Mouse (Mus musculus) spleen, postnatal 36 days (tissue): ENCODE data around the gene Tmem210.

Experiments used
- DNase-seq, 2 experiments: peaks; one replicate each; pipeline ENCODE4 v3.0.0; 2022; ENCODE audit warnings: low spot score in 2 of 2, mixed read lengths in 1 of 2

The Tmem210 gene

DNA sequence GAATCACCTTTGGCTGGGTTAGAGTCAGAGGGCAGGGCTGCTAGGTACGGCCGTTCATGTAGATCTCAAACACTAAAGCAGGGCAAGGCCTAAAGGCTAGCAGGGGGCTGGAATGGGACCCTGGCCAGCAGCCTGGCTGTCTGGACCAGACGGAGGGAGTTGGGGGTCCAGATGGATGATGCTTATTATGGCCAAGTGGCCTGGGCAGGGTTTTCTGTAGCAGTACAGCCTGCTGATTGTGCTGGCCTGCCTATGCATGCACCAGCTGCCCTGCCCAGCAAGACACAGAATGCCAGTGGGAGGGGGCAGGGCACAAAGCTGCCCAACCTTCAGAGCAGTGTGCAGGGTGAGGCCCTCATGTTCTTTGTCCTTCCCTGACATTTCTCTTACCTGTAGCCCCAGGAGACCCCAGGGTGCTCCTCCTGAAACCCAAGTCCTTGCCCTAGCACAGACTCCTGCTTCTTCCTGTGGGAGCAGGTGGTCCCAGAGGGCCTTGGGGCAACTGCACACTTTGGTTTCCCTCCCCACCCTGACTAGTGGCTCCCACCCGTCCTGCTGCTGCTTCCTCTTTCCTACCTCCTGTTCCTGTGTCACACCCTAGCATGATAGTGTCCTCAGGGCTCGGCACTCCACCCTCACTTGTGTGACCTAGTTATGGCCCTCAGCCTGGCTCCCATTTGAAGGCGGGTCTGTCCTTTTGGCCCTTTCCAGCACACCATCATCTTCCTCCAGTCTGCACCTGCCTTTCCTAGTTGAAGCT lies 21.9 kb upstream of the Tmem210 start:
- peak in 1 of 2 experiments; percentile 29 for DNase-seq

DNA sequence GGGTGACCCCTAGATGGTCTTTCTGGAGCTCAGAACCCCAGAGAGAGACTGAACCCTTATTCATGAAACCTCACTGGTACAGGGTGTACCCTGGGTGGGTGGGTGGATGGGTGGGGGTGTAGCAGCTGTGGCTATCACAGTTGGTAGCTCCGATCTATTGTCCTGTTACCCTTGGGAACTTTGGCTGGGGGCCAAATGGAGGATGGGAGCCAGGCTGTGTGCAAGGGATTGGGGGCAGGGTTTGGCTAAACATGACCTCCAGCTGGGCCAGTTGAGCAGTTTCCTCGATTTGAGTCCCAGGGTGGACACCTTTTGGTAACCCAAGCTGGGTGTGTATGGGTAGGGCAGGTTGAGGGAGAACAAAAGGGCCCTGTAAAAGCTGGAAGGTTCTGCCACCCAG lies 21.2 kb upstream of the Tmem210 start:
- no peak for DNase-seq

DNA sequence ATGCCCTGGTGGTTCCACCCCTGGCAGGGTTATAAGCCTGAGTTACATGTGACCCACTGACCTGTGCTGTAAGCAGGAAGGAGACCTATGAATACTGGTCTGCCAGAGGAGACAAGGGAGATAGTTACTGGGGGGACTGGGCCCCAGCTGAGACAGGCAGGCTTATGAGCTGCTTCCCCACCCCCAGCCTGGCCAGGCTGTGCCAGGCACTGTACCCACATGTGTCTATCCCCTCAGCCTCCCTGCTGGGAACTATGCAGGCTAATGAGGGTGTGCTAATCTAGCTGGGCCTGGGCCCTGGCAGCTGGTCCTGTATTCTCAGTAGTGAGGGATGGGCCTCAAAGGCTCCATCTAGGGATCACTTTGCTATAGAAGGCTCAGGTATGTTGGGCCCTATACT lies 20.7 kb upstream of the Tmem210 start:
- no peak for DNase-seq

DNA sequence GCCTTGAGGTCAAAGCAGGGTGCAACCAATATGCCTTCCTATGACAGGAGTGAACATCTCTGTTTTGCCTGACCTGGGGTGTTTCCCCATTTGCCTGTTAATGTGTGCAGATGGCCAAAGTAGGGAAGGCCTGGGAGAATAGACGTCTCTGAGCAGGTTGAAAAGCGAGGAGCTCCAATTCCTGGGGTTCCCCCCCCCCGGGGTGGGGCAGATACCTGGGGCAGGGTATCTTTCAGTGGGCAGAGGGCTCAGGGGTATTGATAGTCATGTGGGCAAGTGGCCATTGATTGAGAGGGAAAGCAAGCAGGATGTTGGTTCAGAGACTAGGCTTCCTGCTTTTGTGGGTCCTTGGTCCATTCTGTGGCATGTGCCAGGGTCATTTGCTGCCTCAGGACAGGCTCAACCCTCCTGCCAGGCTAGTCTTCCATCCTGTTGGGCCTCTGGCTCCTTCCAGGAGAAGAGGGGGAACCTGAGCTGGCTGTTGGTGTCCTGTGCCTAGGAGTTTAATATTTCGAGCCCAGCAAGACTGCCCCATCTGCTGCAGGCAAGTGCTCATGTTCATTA lies 20.1 kb upstream of the Tmem210 start:
- no peak for DNase-seq

DNA sequence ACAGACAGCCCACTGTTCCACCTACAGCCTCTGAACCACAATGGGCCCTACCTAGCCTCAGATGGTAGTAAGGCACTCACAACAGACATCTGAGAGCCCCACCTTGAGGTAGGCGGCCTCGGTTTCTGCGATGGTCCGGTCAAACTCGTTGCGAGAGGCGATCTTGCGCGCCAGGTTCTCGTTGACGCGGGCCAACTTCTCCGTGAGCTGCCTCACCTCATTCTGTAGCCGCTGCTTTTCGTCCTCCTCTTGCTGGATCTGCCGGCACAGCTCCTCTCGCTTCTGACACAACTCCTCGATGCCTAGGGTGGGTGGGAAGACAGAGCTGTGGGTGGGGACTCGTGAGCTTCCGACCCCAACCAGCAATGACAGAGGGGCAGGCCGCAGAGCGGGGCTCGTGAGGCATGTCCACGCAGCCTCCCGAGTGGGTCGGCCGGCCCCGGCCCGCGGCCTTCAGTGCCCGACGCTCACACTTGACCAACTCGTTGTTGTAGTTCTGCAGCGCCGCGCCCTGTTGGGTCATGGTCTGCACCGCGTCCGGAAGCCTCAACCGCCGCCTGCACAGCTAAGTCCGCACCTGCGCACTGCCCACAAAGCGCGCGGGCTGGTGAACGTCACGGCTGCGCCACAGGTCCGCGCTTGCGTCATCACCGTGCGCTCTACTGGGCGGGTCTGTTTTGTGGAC lies 16.0 kb upstream of the Tmem210 start, which contains the start of the genes Ssna1 and Anapc2:
Gene Ssna1 (minus strand): TSS at position 612 of the 685 bp plus-strand sequence.
Gene Anapc2 (plus strand): TSS at position 652 of the 685 bp plus-strand sequence.
- DNase-seq: peak; percentile 96 to 98

DNA sequence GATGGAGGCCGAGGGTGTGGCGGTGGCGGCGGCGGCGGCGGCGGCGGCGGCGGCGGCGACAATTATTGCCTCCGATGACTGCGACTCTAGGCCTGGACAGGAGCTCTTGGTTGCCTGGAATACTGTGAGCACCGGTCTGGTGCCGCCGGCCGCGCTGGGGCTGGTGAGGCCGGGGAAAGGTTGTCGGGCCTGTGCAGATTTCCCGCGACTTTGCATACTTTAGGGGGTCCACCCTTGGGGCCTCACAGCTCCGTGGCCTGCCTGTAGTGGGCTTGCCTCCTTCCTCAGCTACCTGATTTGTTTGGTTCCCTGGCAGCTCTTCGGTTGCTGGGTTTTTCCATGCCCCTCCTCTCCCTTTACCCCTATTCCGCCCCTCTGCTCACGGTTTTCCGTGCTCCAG lies 15.4 kb upstream of the Tmem210 start:
- DNase-seq: no peak

DNA sequence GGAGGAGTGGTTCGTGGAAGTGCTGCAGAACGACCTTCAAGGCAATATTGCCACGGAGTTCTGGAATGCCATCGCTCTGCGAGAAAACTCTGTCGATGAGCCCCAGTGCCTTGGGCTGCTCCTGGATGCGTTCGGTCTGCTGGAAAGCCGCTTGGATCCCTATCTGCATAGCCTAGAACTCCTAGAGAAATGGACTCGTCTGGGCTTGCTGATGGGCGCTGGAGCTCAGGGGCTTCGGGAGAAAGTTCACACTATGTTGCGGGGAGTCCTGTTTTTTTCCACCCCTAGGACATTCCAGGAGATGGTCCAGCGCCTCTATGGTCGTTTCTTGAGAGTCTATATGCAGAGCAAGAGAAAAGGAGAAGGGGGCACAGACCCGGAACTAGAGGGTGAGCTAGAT lies 14.9 kb upstream of the Tmem210 start:
- DNase-seq: no peak

DNA sequence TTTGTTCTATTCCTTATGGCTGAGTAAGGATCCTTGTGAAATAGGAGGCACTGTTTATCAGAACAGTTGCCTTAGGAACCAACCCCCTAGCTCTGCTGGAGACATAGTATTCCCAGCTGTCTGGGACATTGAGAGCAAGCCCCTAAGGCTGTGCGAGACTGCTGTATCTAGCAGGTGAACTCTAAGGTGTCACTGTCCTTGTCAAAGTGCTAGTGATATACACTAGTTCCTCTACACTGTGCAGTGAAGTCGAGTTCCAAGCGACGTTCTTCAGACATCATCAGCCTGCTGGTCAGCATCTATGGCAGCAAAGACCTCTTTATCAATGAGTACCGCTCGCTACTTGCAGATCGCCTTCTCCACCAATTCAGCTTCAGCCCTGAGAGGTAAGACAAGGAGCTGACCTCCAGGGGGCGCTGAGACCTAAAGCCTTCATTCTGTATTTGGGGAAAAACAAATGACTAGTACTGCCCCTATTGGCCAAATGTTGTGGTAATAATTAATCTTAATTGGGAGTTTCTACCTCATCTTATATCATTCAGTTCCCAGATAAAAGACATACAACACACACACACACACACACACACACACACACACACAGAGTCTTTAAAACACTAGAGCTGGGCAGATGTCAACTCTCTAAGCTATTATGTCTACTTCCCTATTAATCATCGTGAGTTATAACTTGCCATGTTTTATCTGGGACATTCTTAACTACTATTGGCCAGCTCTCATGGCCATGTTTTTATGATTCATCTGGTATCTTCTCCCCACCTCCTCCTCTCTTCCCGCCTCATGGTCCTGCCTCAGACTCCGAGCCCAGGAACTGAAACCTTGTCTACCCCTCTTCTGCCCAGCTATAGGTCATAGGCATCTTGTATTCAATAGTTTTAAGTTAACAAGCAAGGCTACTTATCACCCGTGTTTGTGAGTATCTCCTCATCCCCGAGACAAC lies 8.7 kb upstream of the Tmem210 start:
- DNase-seq: peak; percentile 70 to 77

DNA sequence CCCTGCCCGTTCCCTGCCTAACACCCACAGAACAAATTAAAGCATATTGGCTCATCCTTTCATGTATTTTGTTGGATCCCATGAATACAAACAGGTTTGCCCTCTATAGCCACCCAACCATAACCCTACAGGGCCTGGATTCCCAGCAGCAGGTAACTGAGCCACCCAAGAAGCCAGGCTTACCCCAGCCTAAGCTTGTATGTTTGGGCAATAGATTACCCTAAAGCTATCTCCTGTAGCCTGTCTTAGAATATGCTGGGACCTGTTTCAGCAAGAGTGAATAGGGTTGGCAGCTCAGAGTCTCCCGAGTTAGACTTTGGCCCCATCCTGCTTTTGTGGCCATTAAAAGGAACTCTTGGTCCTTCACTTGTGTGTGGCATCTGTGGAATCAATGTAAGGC lies 2.4 kb upstream of the Tmem210 start:
- DNase-seq: no peak

DNA sequence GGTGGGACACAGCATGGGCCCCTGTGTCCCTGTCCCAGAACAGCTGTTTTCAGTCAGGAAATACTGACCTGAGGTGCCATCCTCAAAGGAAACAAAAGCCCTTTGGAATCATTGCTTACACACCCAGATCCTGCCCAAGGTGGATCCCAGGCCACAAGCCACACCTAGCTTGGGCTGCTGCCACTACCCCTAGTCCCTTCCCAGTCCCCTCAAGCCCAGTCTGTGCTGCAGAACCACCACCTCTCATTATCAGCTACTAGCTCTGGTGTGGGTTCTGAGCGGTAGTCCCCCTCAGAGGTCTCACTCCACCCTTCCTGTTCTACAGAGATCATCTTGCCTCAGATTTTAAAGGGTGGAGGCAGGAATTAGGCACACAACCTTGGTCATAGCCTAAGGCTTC lies 1.6 kb upstream of the Tmem210 start:
- DNase-seq: no peak

DNA sequence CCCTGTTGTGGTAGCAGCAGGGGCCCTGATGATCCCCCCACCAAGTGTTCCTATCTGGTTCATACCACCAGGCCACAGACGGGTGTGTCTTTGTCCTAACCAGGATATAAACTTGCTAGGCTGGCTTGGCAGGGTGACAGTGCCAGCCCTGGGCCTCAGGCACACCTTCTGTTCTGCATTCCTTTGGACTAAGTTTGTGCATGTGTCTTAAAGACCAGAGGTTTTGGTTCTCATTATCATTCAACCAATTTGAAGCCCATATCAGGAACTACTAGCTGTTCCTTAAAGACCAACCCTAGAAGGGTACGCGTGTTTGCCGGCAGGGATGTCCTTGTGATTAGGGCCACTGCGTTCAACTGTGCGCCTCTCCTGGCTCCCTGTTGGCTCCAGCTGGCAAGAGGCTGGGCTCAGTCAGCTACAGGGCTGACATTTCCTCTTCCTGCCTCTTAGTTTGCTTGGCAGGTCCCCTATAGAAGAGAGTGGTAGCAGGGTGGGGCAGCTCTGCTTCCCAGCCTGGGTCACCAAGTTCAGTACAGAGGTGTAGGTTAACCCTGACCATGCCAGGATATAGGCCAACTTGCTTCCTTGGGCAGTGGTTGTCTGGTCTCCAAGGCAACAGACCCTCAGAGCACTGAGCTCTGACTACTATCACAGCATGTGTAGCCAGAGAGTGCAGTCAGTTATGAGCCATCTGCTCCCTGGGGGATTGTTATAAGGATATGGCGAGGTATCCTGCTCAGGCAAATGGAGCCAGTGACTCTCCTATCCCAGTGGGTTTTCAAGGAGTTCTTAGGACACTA lies 908 bp upstream of the Tmem210 start:
- no peak for DNase-seq

DNA sequence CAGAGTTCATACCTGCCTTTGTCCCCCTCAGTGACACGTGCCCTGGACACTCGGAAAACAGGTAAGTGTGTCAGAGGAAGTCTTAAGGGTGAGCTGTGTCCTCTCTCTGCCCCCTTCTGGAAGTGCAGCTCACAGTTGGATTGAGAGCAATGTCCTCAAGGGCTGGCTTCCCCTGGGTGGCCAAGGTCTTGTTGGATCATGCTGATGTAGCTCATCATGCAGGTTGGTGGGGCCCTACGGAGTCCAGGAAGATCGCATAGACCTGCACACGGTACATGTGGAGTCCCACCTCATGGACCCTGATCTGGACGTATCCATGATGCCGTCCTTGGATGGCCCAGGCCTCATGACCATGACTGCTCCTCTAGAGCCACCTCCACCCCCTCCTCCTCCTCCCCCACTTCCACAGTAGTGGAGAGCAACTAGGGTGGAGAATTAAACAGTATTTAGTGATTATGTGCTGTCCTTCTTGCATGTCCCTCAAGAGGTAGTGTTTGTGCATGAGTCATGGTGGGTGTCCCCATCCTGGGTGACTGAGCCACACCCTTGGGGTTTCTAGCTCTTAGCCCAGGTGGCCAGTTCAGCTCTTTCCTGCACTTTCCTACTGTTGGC lies 895 bp downstream of the Tmem210 start:
- no peak for DNase-seq

DNA sequence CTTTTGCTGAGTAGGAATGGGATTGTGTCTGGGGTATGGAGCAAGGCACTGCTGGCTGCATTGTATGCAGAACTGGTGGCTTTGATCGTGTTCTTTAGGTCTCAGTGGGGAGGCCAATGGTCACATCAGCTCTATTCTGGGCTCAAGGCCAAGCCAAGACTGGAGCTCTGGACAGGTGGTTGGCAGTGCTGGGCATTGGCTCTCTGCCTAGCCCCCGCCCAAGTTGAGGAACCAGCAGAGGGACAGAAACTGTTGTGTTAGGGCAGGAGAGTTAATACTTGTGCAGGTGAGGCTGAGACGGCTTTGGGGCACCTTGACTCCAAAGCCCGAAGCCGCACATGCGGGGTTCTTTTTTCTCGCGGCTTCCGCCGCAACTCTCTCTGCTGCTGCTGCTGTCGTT lies 1.7 kb downstream of the Tmem210 start, which contains the start of gene Lrrc26:
Gene Lrrc26 (plus strand): TSS at position 265 of the 400 bp plus-strand sequence.
- no peak for DNase-seq

DNA sequence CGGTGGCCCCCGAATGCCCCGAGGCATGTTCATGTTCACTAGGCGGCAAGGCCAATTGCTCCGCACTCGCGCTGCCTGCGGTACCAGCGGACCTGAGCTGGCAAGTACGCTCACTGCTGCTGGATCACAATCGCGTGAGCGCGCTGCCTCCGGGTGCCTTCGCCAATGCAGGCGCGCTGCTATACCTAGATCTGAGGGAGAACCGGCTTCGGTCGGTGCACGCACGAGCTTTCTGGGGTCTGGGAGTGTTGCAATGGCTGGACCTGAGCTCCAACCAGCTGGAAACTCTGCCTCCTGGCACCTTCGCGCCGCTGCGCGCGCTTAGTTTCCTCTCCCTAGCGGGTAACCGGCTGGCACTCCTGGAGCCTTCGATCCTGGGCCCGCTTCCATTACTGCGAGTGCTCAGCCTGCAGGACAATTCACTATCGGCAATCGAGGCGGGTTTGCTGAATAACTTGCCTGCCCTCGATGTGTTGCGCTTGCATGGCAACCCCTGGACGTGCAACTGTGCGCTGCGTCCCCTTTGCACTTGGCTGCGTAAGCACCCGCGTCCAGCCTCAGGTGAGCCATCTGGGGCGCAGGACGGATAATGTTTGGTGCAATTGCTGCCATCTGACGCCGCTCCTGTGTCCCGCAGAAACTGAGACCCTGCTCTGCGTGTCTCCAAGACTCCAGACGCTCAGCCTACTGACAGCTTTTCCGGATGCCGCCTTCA lies 2.3 kb downstream of the Tmem210 start:
- DNase-seq: no peak

DNA sequence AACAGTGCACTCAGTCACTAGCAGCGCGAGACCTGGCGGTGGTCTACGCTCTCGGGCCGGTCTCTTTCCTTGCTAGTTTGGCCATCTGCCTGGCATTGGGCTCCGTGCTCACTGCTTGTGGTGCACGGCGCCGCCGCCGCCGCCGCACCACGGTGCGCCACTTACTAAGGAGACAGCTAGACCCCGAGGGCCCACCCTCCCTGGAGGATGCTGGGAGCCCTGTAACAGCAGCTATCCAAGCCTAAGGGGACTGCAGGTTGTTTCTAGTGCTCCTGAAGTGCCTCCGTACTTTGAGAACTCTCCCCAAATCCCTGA lies 2.8 kb downstream of the Tmem210 start:
- no peak for DNase-seq

DNA sequence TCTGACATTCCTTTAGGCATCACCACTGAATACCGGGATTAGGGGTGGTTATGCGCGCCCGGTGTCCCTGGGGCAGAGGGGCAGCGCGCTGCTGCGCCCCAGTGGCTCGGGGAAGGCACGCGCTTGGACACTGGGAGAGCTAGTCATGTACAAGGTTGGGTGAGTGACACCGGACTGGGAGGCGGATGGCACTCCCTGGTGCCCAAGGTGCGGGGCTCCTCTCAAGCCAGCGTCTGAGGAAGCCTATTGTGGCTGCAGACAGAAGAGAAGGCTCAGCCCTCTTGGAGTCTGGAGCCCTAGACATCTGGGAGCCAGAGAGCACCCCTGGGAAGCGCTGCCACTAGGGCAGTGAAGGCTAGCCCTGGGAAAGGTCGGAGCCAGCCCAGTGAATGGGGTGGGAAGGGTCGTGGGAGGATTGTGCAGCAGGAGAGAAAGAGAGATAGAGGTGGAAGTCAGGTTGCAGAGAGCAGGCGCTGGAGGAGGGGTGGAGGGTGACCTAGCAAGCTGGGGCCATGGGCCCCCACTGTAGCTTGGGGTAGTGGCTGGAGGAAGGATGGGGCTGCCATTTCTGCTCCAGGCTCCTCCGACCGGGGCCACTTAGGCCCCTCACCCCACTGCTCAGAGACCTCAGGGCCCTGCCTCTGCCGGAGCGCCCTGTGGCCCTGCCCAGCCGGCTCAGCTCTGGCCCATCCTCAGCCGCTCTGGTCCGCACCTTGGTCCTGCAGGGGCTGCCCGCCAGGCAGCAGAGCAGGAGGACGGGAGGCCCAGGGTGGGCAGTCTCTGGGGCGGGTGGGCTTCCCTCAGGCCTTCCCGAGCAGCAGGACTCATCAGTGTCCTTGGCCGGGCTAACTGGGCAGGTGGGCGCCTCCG lies 3.5 kb downstream of the Tmem210 start:
- DNase-seq: no peak

DNA sequence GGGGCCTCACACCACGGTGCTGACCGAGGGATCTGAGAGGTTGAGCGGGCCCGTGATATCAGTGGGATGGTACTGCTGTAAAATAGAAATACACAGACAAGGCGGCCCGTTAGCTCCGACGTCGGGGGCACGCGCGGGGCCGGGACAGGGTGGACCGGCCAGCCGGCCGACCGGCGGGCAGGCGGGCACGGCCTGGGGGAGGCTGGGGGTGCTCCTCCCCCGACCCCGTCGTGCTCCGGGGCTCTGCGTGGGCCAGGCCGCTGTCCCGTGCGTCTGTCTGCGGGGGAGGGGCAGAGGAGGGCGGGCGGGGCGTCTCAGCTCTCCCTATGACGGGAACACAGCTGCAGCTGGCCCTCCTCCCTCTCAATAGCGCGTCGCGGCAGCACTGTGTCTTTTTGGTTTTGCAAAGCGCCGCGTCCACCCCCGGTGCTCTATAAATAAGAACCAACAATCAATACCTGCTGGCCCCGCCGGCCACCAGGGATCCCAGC lies 4.2 kb downstream of the Tmem210 start:
- no peak for DNase-seq

DNA sequence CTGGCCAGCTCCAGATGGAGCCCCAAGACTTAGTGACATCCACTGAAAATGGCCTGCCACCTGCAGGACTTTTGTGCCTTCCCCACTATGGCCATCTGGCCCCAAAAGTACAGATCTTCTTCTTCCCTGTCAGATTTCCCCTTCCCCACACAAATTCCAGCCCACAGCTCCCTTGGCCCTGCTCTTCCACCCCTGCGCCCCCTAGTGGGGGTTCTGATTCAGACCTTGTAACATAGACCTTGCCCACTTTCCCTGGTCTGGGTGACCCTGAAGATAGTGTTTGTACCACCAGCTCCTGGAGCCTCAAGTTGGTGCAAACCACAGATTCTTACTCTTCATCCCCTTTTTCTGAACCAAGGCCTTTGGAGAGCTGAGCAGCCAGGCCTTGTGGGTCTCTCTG lies 4.9 kb downstream of the Tmem210 start:
- DNase-seq: peak; percentile 43 to 56

DNA sequence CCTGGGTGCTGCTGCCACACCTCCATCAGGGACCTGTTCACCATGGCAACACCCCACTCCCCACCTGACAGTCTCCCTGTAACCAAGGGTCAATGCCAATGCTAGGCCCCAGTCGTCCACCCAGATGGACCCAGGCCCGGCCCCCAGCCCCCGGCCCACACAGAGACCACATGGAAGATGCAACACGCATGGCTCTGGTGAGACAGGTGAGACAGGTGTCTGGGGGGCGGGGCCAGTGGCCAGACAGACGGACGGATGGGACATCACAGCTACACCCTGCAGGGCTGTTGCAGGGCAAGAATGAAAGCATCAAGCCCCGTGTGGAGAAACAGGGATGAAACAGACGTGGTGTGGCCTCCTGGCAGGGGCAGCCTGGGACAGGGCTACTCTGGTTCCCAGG lies 5.8 kb downstream of the Tmem210 start:
- no peak for DNase-seq
